ENCODE assay signal across 19 mouse cellular contexts in the genomic region with DNA sequence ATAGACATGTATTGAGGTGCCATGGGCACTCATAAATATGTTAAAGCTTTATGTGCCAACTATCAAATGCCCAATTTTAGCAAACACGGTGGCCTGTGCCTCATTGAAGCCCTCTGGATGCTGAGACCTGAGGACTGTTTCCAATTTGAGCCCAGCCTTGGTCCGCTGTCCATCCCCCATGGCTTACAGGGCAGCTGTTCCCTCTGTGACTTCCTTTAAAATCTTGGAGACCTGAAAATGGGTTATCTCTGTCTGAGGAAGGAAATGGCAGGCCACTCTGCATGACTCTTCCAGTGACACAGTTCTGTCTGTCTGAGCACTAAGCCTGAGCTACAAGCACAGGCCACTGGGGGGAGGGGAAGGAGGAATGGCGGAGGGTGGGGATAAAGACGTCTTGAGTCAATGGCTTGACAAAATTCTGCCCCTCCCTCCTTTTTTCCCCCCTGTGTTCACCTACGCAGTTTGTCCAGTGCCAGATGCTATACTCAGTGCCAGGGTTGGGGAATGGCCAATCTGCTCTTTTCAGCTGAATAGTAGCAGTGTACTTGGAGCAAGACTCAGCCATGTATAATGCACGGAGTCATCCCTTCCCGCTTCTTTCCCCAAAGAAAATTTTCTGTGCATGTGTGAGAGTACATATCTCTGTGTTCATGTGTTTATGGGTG.
DNase-seq lines count a peak whose midpoint lies in the region; ATAC-seq and TF ChIP-seq lines count a peak whose summit lies in the region.
"Had no signal": no experiment of that assay in that cellular context is flagged by ENCODE, and none has a peak within 500 bp of the region (broad histone marks: within the 10 kb centered on the region; RNA-seq: fewer than 3 reads in every experiment).

No protein-coding gene starts in this region.

- ATAC-seq in liver, embryonic 14.5 days (ENCODE audit: insufficient read depth) = peak; percentile 39; the same call in 1 of the 2 replicates
- no peak; the same call in 1 of the 2 replicates for ATAC-seq in liver, embryonic 11.5 days (replicated peaks; ENCODE audit: low FRiP score)
- no peak for ATAC-seq in stomach, postnatal 0 days (ENCODE audit: low FRiP score, low TSS enrichment)
- ATAC-seq: activated CD4-positive, CD25-positive, alpha-beta regulatory T cell, adult 4 months; forebrain, embryonic 13.5 days had no signal

- H3K79me2 ChIP-seq in macrophage (ENCODE audit: inconsistent target) = no peaks in the 10 kb centered on the region

- no peaks in the 10 kb centered on the region for H3K27me3 ChIP-seq in liver, embryonic 14.5 days (ENCODE audit: control insufficient read depth, insufficient read depth, low read length)
- H3K27me3 ChIP-seq in liver, embryonic 11.5 days (replicated peaks; ENCODE audit: control insufficient read depth, insufficient read depth, low read length) = no peaks in the 10 kb centered on the region
- no peaks in the 10 kb centered on the region for H3K27me3 ChIP-seq in stomach, postnatal 0 days (ENCODE audit: control insufficient read depth, insufficient read depth, low read length)
- H3K27me3 ChIP-seq: heart, embryonic 12.5 days; liver, embryonic 15.5 days had no signal

- H3K9me3 ChIP-seq in liver, embryonic 14.5 days (ENCODE audit: control insufficient read depth, low read length) = no peaks in the 10 kb centered on the region
- no peaks in the 10 kb centered on the region for H3K9me3 ChIP-seq in liver, embryonic 11.5 days (ENCODE audit: control insufficient read depth, low read length)
- H3K9me3 ChIP-seq in stomach, postnatal 0 days (ENCODE audit: control insufficient read depth, low read length) = no peaks in the 10 kb centered on the region
- H3K9me3 ChIP-seq: forebrain, embryonic 13.5 days; heart, embryonic 12.5 days; liver, embryonic 15.5 days had no signal

- H3K36me3 ChIP-seq in liver, embryonic 14.5 days (replicated peaks; ENCODE audit: control insufficient read depth, insufficient read depth, low read depth) = no peaks in the 10 kb centered on the region
- H3K36me3 ChIP-seq in liver, embryonic 11.5 days (ENCODE audit: control insufficient read depth, insufficient read depth, low read length) = no peaks in the 10 kb centered on the region
- H3K36me3 ChIP-seq in macrophage (ENCODE audit: inconsistent target) = no peaks in the 10 kb centered on the region
- no peaks in the 10 kb centered on the region for H3K36me3 ChIP-seq in stomach, postnatal 0 days (ENCODE audit: control insufficient read depth, insufficient read depth, low read length)
- H3K36me3 ChIP-seq: heart, embryonic 12.5 days; liver, embryonic 15.5 days had no signal

- TF ChIP-seq EP300 in liver, embryonic 14.5 days (IDR thresholded peaks at IDR 0.05; ENCODE audit: low read depth) = no peak
- no peak for TF ChIP-seq EP300 in stomach, postnatal 0 days (optimal IDR thresholded peaks at IDR 0.05)

- no peak for TF ChIP-seq CTCF in gastrocnemius, adult 2 months (IDR thresholded peaks at IDR 0.05)
- peak; percentile 7; the same call in 1 of the 2 replicates for TF ChIP-seq CTCF in liver, embryonic 14.5 days (IDR thresholded peaks at IDR 0.05; ENCODE audit: low read depth)
- TF ChIP-seq CTCF in stomach, postnatal 0 days (IDR thresholded peaks at IDR 0.05; ENCODE audit: low read depth) = no peak

- DNase-seq in gastrocnemius, adult 2 months = no peak
- DNase-seq in gastrocnemius, postnatal 10 days = no peak
- no peak for DNase-seq in liver, embryonic 14.5 days (ENCODE audit: low read depth in 3 of 3, low spot score in 3 of 3)
- no peak for DNase-seq in liver, embryonic 11.5 days (ENCODE audit: low spot score)
- peak; percentile 8 for DNase-seq in R1 (ENCODE audit: low read depth, low spot score)
- DNase-seq in layer of hippocampus, postnatal 14 days (ENCODE audit: low spot score in 2 of 2) = no peak
- no peak for DNase-seq in stomach, postnatal 0 days (ENCODE audit: low spot score)
- DNase-seq: adrenal gland, postnatal 14 days; cerebellum, adult 9-10 months; kidney, adult 18-20 months; kidney, postnatal 36 days; layer of hippocampus, postnatal 36 days; lung, postnatal 14 days; midbrain, embryonic 14.5 days had no signal

- H3K4me3 ChIP-seq in gastrocnemius, adult 2 months = no peak overlapping the region
- no peak overlapping the region for H3K4me3 ChIP-seq in liver, embryonic 14.5 days (ENCODE audit: insufficient read depth in 1 of 2, low read depth in 2 of 2, low read length in 2 of 2)
- H3K4me3 ChIP-seq in liver, embryonic 11.5 days (ENCODE audit: low read depth, low read length) = no peak overlapping the region
- H3K4me3 ChIP-seq in macrophage (ENCODE audit: inconsistent target) = no peak overlapping the region
- H3K4me3 ChIP-seq in stomach, postnatal 0 days (ENCODE audit: low read depth, low read length) = no peak overlapping the region
- H3K4me3 ChIP-seq: forebrain, embryonic 13.5 days; heart, embryonic 12.5 days; liver, embryonic 15.5 days had no signal

- WGBS in liver, embryonic 14.5 days (ENCODE audit: insufficient replicate concordance) = 49% methylated on average over 7 of the region's 7 CpGs
- 61% methylated on average over 7 of the region's 7 CpGs for WGBS in liver, embryonic 11.5 days
- WGBS in macrophage (ENCODE audit: missing documents) = 66% methylated on average over 7 of the region's 7 CpGs
- 88% methylated on average over 7 of the region's 7 CpGs for WGBS in stomach, postnatal 0 days

- H3K4me2 ChIP-seq in liver, embryonic 14.5 days (ENCODE audit: low read depth) = no peak overlapping the region
- H3K4me2 ChIP-seq in liver, embryonic 11.5 days = no peak overlapping the region
- H3K4me2 ChIP-seq in stomach, postnatal 0 days (replicated peaks; ENCODE audit: low read depth) = no peak overlapping the region
- H3K4me2 ChIP-seq: forebrain, embryonic 13.5 days; heart, embryonic 12.5 days; liver, embryonic 15.5 days had no signal

- intact Hi-C loops in gastrocnemius, adult 2 months (cut with DNase I) = no loop called here

- peak overlapping the region; percentile 43; the same call in 1 of the 2 replicates for H3K27ac ChIP-seq in gastrocnemius, adult 2 months
- H3K27ac ChIP-seq in liver, embryonic 14.5 days = no peak overlapping the region
- no peak overlapping the region for H3K27ac ChIP-seq in liver, embryonic 11.5 days (ENCODE audit: low read depth, low read length)
- H3K27ac ChIP-seq in macrophage = peak overlapping the region; percentile 29; the same call in 1 of the 2 replicates
- no peak overlapping the region for H3K27ac ChIP-seq in stomach, postnatal 0 days (replicated peaks)
- H3K27ac ChIP-seq: forebrain, embryonic 13.5 days; liver, embryonic 15.5 days had no signal

- no peak overlapping the region for H3K9ac ChIP-seq in liver, embryonic 14.5 days (replicated peaks)
- H3K9ac ChIP-seq in liver, embryonic 11.5 days (ENCODE audit: low read depth, low read length) = no peak overlapping the region
- H3K9ac ChIP-seq in stomach, postnatal 0 days (ENCODE audit: low read length) = no peak overlapping the region
- H3K9ac ChIP-seq: forebrain, embryonic 13.5 days; heart, embryonic 12.5 days; liver, embryonic 15.5 days had no signal

- H3K4me1 ChIP-seq in liver, embryonic 14.5 days (replicated peaks; ENCODE audit: control insufficient read depth in 2 of 2, insufficient read depth in 2 of 2, low read length in 1 of 2) = peaks cover 0 to 8% of the 10 kb centered on the region in 2 experiments; a peak in 2 of 4 replicates
- no peaks in the 10 kb centered on the region; the same call in 1 of the 2 replicates for H3K4me1 ChIP-seq in liver, embryonic 11.5 days (replicated peaks; ENCODE audit: control insufficient read depth, insufficient read depth, low read length)
- H3K4me1 ChIP-seq in stomach, postnatal 0 days (replicated peaks; ENCODE audit: control insufficient read depth, insufficient read depth) = peaks cover 17% of the 10 kb centered on the region

Comparison
In these comparisons a context has a peak if more than half of its experiments do, and no peak if none do; other contexts are left out.
1. H3K27ac ChIP-seq: peak in gastrocnemius, adult 2 months (single experiment) and macrophage (single experiment); none in liver, embryonic 14.5 days (single experiment), liver, embryonic 11.5 days (single experiment) and stomach, postnatal 0 days (single experiment).